20 mouse cellular contexts compared by ENCODE assay signal in the genomic region with DNA sequence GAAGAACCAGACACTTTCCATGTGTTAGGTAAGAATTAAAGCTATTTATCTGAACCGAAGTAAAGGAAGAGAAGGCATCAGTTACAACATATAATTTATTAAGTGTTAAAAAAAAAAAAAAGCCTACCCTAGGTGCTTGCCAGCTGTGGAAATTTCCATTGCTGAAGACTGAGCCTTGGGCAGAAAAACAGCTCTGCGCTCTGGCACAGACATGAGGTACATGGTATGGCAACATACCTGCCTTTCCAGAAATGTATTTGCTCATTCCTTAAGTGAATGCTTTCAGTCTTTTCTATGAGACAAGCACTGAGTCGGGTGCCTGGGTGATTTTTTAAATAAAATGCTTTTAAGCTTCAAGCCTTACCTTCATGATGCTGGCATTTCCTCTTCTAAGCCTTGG. TPM values are rescaled to one million over a fixed set of nuclear protein-coding genes. Genes with fewer than 3 reads are reported as not detected.
DNase-seq lines count a peak whose midpoint lies in the region; ATAC-seq and TF ChIP-seq lines count a peak whose summit lies in the region.
"Had no signal": no experiment of that assay in that cellular context is flagged by ENCODE, and none has a peak within 500 bp of the region (broad histone marks: within the 10 kb centered on the region; RNA-seq: fewer than 3 reads in every experiment).

No protein-coding gene starts in this region.

- WGBS in kidney, embryonic 15.5 days, result 66% methylated on average over 3 of the region's 3 CpGs
- 47% methylated on average over 3 of the region's 3 CpGs for WGBS in lung, adult 2 months
- WGBS in stomach, postnatal 0 days, result 53% methylated on average over 3 of the region's 3 CpGs

- no peaks in the 10 kb centered on the region for H3K36me3 ChIP-seq in kidney, embryonic 15.5 days
- H3K36me3 ChIP-seq in stomach, postnatal 0 days (ENCODE audit: control insufficient read depth, insufficient read depth, low read length), result no peaks in the 10 kb centered on the region
- H3K36me3 ChIP-seq: forebrain, embryonic 15.5 days; liver, embryonic 12.5 days had no signal

- H3K4me2 ChIP-seq in kidney, embryonic 15.5 days, result no peak overlapping the region
- no peak overlapping the region for H3K4me2 ChIP-seq in stomach, postnatal 0 days (replicated peaks; ENCODE audit: low read depth)
- H3K4me2 ChIP-seq: forebrain, embryonic 15.5 days; heart, embryonic 11.5 days; liver, embryonic 12.5 days; lung, embryonic 14.5 days had no signal

- no peaks in the 10 kb centered on the region for H3K9me3 ChIP-seq in kidney, embryonic 15.5 days (replicated peaks)
- no peaks in the 10 kb centered on the region for H3K9me3 ChIP-seq in stomach, postnatal 0 days (ENCODE audit: control insufficient read depth, low read length)
- H3K9me3 ChIP-seq: forebrain, embryonic 15.5 days; liver, embryonic 12.5 days had no signal

- peak; percentile 26 for TF ChIP-seq EP300 in stomach, postnatal 0 days (optimal IDR thresholded peaks at IDR 0.05)

- H3K27ac ChIP-seq in kidney, embryonic 15.5 days, result no peak overlapping the region
- no peak overlapping the region for H3K27ac ChIP-seq in stomach, postnatal 0 days (replicated peaks)
- H3K27ac ChIP-seq: forebrain, embryonic 15.5 days; kidney, postnatal 0 days; liver, embryonic 12.5 days had no signal

- TF ChIP-seq CTCF in lung, adult 2 months (IDR thresholded peaks at IDR 0.05; ENCODE audit: insufficient read depth, low read length), result no peak
- no peak for TF ChIP-seq CTCF in stomach, postnatal 0 days (IDR thresholded peaks at IDR 0.05; ENCODE audit: low read depth)

- no peaks in the 10 kb centered on the region for H3K27me3 ChIP-seq in kidney, embryonic 15.5 days
- H3K27me3 ChIP-seq in stomach, postnatal 0 days (ENCODE audit: control insufficient read depth, insufficient read depth, low read length), result no peaks in the 10 kb centered on the region
- H3K27me3 ChIP-seq: forebrain, embryonic 15.5 days; liver, embryonic 12.5 days had no signal

- H3K4me1 ChIP-seq in kidney, embryonic 15.5 days, result no peaks in the 10 kb centered on the region
- no peaks in the 10 kb centered on the region for H3K4me1 ChIP-seq in lung, adult 2 months (ENCODE audit: control insufficient read depth, insufficient read depth, low read length)
- H3K4me1 ChIP-seq in stomach, postnatal 0 days (replicated peaks; ENCODE audit: control insufficient read depth, insufficient read depth), result no peaks in the 10 kb centered on the region
- H3K4me1 ChIP-seq: liver, embryonic 12.5 days had no signal

- DNase-seq in kidney, adult 11 months, result peak; percentile 12
- DNase-seq in lung, postnatal 25 days (ENCODE audit: low spot score), result peak; percentile 6
- no peak for DNase-seq in lung, adult 2 months
- DNase-seq in adrenal gland, postnatal 36 days, result peak; percentile 25 to 27
- no peak for DNase-seq in stomach, postnatal 0 days (ENCODE audit: low spot score)
- DNase-seq in thymus, adult 18-20 months, result no peak
- DNase-seq: cerebellum, adult 9-10 months; heart, postnatal 10 days; thymus, postnatal 14 days had no signal

- no peak overlapping the region for H3K9ac ChIP-seq in kidney, embryonic 15.5 days
- no peak overlapping the region for H3K9ac ChIP-seq in stomach, postnatal 0 days (ENCODE audit: low read length)
- H3K9ac ChIP-seq: forebrain, embryonic 15.5 days; liver, embryonic 12.5 days; lung, embryonic 14.5 days had no signal

- no peak overlapping the region for H3K4me3 ChIP-seq in kidney, embryonic 15.5 days (replicated peaks)
- H3K4me3 ChIP-seq in lung, adult 2 months (replicated peaks; ENCODE audit: extremely low read depth, low read depth, low read length), result no peak overlapping the region
- no peak overlapping the region for H3K4me3 ChIP-seq in stomach, postnatal 0 days (ENCODE audit: low read depth, low read length)
- H3K4me3 ChIP-seq: erythroblast, embryonic 14.5 days; forebrain, embryonic 15.5 days; liver, embryonic 12.5 days had no signal

- TF ChIP-seq POLR2A in lung, adult 2 months (IDR thresholded peaks at IDR 0.05; ENCODE audit: borderline replicate concordance, extremely low read depth, low read depth, low read length), result no peak

- ATAC-seq in kidney, embryonic 15.5 days (replicated peaks; ENCODE audit: low FRiP score), result no peak
- no peak for ATAC-seq in stomach, postnatal 0 days (ENCODE audit: low FRiP score, low TSS enrichment)
- ATAC-seq: inflammation-experienced regulatory T-cells, adult 6 months; liver, embryonic 12.5 days had no signal

RNA-seq across cellular contexts. Expression of gene Scrg1, which starts 2.2 kb away (rescaled TPM):
- 0.39 TPM in 1 of 2 replicates, not detected in the other for polyA plus RNA-seq in kidney, embryonic 15.5 days (2015; fragmentation: Nextera tagmentation; extraction: Ambion mirVana)
- polyA plus RNA-seq in lung, adult 2 months (2012; rRNA removed), result 0.64 and 0.68 TPM in 2 replicates
- under 1 TPM in 1 of 2 experiments, not detected in 1; 0.46 TPM for total RNA-seq in adrenal gland, postnatal 36 days (2021)
- 0.65 and 0.98 TPM in 2 replicates for polyA plus RNA-seq in stomach, postnatal 0 days (2015; fragmentation: Nextera tagmentation; extraction: Ambion mirVana)
- total RNA-seq: common myeloid progenitor, adult 5-6 weeks; heart, postnatal 10 days; megakaryocyte-erythroid progenitor cell, adult 5-6 weeks had no signal
- polyA plus RNA-seq: C2C12; erythroblast, embryonic 14.5 days; inflammation-experienced regulatory T-cells, adult 6 months; kidney, postnatal 0 days had no signal

RNA-seq across cellular contexts. Expression of gene Sap30, which starts 29.7 kb away (rescaled TPM):
- polyA plus RNA-seq in kidney, embryonic 15.5 days (2015; fragmentation: Nextera tagmentation; extraction: Ambion mirVana), result 35.9 and 37.0 TPM in 2 replicates
- polyA plus RNA-seq in lung, adult 2 months (2012; rRNA removed), result 6.3 and 9.4 TPM in 2 replicates
- 10 to 100 TPM; 11.2 to 12.4 TPM for total RNA-seq in adrenal gland, postnatal 36 days (2021)
- polyA plus RNA-seq in stomach, postnatal 0 days (2015; fragmentation: Nextera tagmentation; extraction: Ambion mirVana), result 23.8 and 28.6 TPM in 2 replicates

RNA-seq across cellular contexts. Expression of gene Hmgb2, which starts 53.8 kb away (rescaled TPM):
- polyA plus RNA-seq in kidney, embryonic 15.5 days (2015; fragmentation: Nextera tagmentation; extraction: Ambion mirVana), result 478 and 554 TPM in 2 replicates
- 4.0 and 5.8 TPM in 2 replicates for polyA plus RNA-seq in lung, adult 2 months (2012; rRNA removed)
- total RNA-seq in adrenal gland, postnatal 36 days (2021), result 10 to 100 TPM; 15.0 to 24.7 TPM
- 158 and 220 TPM in 2 replicates for polyA plus RNA-seq in stomach, postnatal 0 days (2015; fragmentation: Nextera tagmentation; extraction: Ambion mirVana)

Comparison
In these comparisons a context has a peak if more than half of its experiments do, and no peak if none do; other contexts are left out.
1. DNase-seq: peak in kidney, adult 11 months (single experiment), lung, postnatal 25 days (single experiment) and adrenal gland, postnatal 36 days (2 of 2); none in lung, adult 2 months (single experiment), stomach, postnatal 0 days (single experiment) and thymus, adult 18-20 months (0 of 2).
2. RNA of gene Hmgb2, which starts 53.8 kb away (polyA plus RNA-seq): 478 to 554 TPM in kidney, embryonic 15.5 days and 158 to 220 TPM in stomach, postnatal 0 days; 4.0 to 5.8 TPM in lung, adult 2 months; every median in the first group is over 10 times any median in the second.